In genomic region chr12:91589542-91589846, GRCm38 (mm10) we compare ENCODE assay signal across 8 mouse cellular contexts. TPM values are rescaled to one million over a fixed set of nuclear protein-coding genes. Genes with fewer than 3 reads are reported as not detected.
DNase-seq lines count a peak whose midpoint lies in the region; ATAC-seq and TF ChIP-seq lines count a peak whose summit lies in the region.

No protein-coding gene starts in this region.

- H3K27ac ChIP-seq in neural tube, embryonic 11.5 days (ENCODE audit: low read depth, low read length), result peak overlapping the region; percentile 99
- peak overlapping the region; percentile 100 for H3K27ac ChIP-seq in limb, embryonic 14.5 days (replicated peaks; ENCODE audit: low read depth, low read length)
- H3K27ac ChIP-seq in stomach, embryonic 16.5 days (ENCODE audit: low read length), result peak overlapping the region; percentile 100

- peaks cover 4% of the 10 kb centered on the region; the same call in 1 of the 2 replicates for H3K36me3 ChIP-seq in neural tube, embryonic 11.5 days (ENCODE audit: control insufficient read depth, insufficient read depth, low read length)
- peaks cover 9% of the 10 kb centered on the region for H3K36me3 ChIP-seq in limb, embryonic 14.5 days (ENCODE audit: control insufficient read depth, insufficient read depth, low read length)
- no peaks in the 10 kb centered on the region for H3K36me3 ChIP-seq in stomach, embryonic 16.5 days (ENCODE audit: control insufficient read depth, insufficient read depth, low read length)

- no peak overlapping the region for H3K4me2 ChIP-seq in neural tube, embryonic 11.5 days (ENCODE audit: low read depth)
- no peak overlapping the region; the same call in 1 of the 2 replicates for H3K4me2 ChIP-seq in limb, embryonic 14.5 days (replicated peaks; ENCODE audit: low read depth, low read length, severe bottlenecking)
- H3K4me2 ChIP-seq in stomach, embryonic 16.5 days (ENCODE audit: low read depth, low read length), result 0 out of 2 replicates have a peak overlapping the region, but pooled peaks have one; percentile 19

- DNase-seq in cerebellum, postnatal 14 days, result no peak
- no peak for DNase-seq in neural tube, embryonic 11.5 days (ENCODE audit: low spot score)
- no peak for DNase-seq in neural tube, embryonic 10.5 days (ENCODE audit: extremely low spot score, low spot score)
- DNase-seq in limb, embryonic 14.5 days (ENCODE audit: low spot score), result no peak
- no peak for DNase-seq in right cerebral cortex, postnatal 25 days

- TF ChIP-seq POLR2A in limb, embryonic 14.5 days (IDR thresholded peaks at IDR 0.05; ENCODE audit: borderline replicate concordance, extremely low read depth, insufficient read depth, insufficient read length), result no peak

- ATAC-seq in cerebellum, adult (ENCODE audit: insufficient number of reproducible peaks, low FRiP score, low TSS enrichment), result peak; percentile 0; the same call in 1 of the 2 replicates
- no peak for ATAC-seq in neural tube, embryonic 11.5 days (ENCODE audit: insufficient read depth, low FRiP score, low TSS enrichment)
- ATAC-seq in limb, embryonic 14.5 days (ENCODE audit: low FRiP score, low read depth), result no peak
- no peak for ATAC-seq in stomach, embryonic 16.5 days (ENCODE audit: insufficient read depth, low FRiP score)
- ATAC-seq in megakaryocyte-erythroid progenitor cell, adult 5-6 weeks (replicated peaks; ENCODE audit: low FRiP score, low TSS enrichment, poor library complexity, severe bottlenecking), result no peak

- peak overlapping the region; percentile 69 for H3K4me3 ChIP-seq in neural tube, embryonic 11.5 days (ENCODE audit: low read depth, low read length)
- peak overlapping the region; percentile 90 for H3K4me3 ChIP-seq in limb, embryonic 14.5 days (replicated peaks; ENCODE audit: low read length)
- H3K4me3 ChIP-seq in stomach, embryonic 16.5 days (replicated peaks; ENCODE audit: low read length), result peak overlapping the region; percentile 80

- no peaks in the 10 kb centered on the region for H3K27me3 ChIP-seq in neural tube, embryonic 11.5 days (ENCODE audit: control insufficient read depth, insufficient read depth, low read length)
- no peaks in the 10 kb centered on the region for H3K27me3 ChIP-seq in limb, embryonic 14.5 days (ENCODE audit: control insufficient read depth, insufficient read depth, low read length)
- no peaks in the 10 kb centered on the region for H3K27me3 ChIP-seq in stomach, embryonic 16.5 days (ENCODE audit: control insufficient read depth, insufficient read depth, low read length)

- no peaks in the 10 kb centered on the region for H3K9me3 ChIP-seq in neural tube, embryonic 11.5 days (ENCODE audit: control insufficient read depth, low read length)
- no peaks in the 10 kb centered on the region for H3K9me3 ChIP-seq in limb, embryonic 14.5 days (ENCODE audit: control insufficient read depth, low read length)
- no peaks in the 10 kb centered on the region for H3K9me3 ChIP-seq in stomach, embryonic 16.5 days (replicated peaks; ENCODE audit: control insufficient read depth, low read length)

- peak overlapping the region; percentile 97 for H3K9ac ChIP-seq in neural tube, embryonic 11.5 days (ENCODE audit: low read length)
- H3K9ac ChIP-seq in limb, embryonic 14.5 days (ENCODE audit: low read depth, low read length, severe bottlenecking), result peak overlapping the region; percentile 100
- H3K9ac ChIP-seq in stomach, embryonic 16.5 days (ENCODE audit: low read length), result peak overlapping the region; percentile 100

- peaks cover 11% of the 10 kb centered on the region for H3K4me1 ChIP-seq in neural tube, embryonic 11.5 days (ENCODE audit: control insufficient read depth, insufficient read depth, low read length)
- peaks cover 14% of the 10 kb centered on the region for H3K4me1 ChIP-seq in limb, embryonic 14.5 days (ENCODE audit: control insufficient read depth, insufficient read depth, low read length)
- peaks cover 11% of the 10 kb centered on the region for H3K4me1 ChIP-seq in stomach, embryonic 16.5 days (ENCODE audit: control insufficient read depth, insufficient read depth, low read length)

- WGBS in neural tube, embryonic 11.5 days, result 2% methylated on average over 11 of the region's 11 CpGs
- 0% methylated on average over 10 of the region's 11 CpGs for WGBS in limb, embryonic 14.5 days
- WGBS in stomach, embryonic 16.5 days, result 0% methylated on average over 11 of the region's 11 CpGs

RNA-seq across cellular contexts. Expression of gene Gtf2a1, which starts 0.8 kb away (rescaled TPM):
- 54.1 and 59.7 TPM in 2 replicates for polyA plus RNA-seq in neural tube, embryonic 11.5 days (2014; fragmentation: Nextera tagmentation; extraction: Ambion mirVana)
- polyA plus RNA-seq in limb, embryonic 14.5 days (2012; rRNA removed), result 16.0 and 18.0 TPM in 2 replicates
- polyA plus RNA-seq in limb, embryonic 14.5 days (2014; fragmentation: Nextera tagmentation; extraction: Ambion mirVana), result 32.0 and 35.5 TPM in 2 replicates
- polyA plus RNA-seq in stomach, embryonic 16.5 days (2015; fragmentation: Nextera tagmentation; extraction: Ambion mirVana), result 41.0 and 41.4 TPM in 2 replicates
- total RNA-seq in megakaryocyte-erythroid progenitor cell, adult 5-6 weeks (2014; fragmentation: Nextera tagmentation), result 25.7 and 31.3 TPM in 2 replicates
- total RNA-seq in megakaryocyte-erythroid progenitor cell, adult 5-6 weeks (2017), result 33.8 and 36.1 TPM in 2 replicates
